Mouse (Mus musculus) ES-E14 (cell line): Measurements from ENCODE around the gene Zdhhc22. TPM values are rescaled to one million over a fixed set of nuclear protein-coding genes. Genes with fewer than 3 reads are reported as not detected.

Experiments
- DNase-seq: peaks from one replicate; pipeline ENCODE4 v3.0.0-alpha.2; 2013; ENCODE audit warnings: low read depth, low spot score
- H3K27ac ChIP-seq: 2 replicates; pipeline ENCODE4 v1.5.1; 2012; ENCODE audit warnings: low read depth, mild to moderate bottlenecking, low read length, moderate library complexity, mixed read lengths; ENCODE audit not compliant: poor library complexity, insufficient read depth, severe bottlenecking
- H3K36me3 ChIP-seq: 2 replicates; pipeline ENCODE4 v1.6.1; 2012; ENCODE audit warnings: mild to moderate bottlenecking, low read length, moderate library complexity, mixed read lengths; ENCODE audit not compliant: control insufficient read depth, poor library complexity, insufficient read depth, severe bottlenecking
- H3K4me1 ChIP-seq, 2 experiments: fragments of 150-350 bp in 1 of 2; sonication (generic) in 1 of 2; 2 replicates each; pipeline ENCODE4 v1.6.1; 2012; ENCODE audit warnings: low read length in 2 of 2, mild to moderate bottlenecking in 1 of 2, mixed read lengths in 1 of 2; ENCODE audit not compliant: control insufficient read depth in 2 of 2, insufficient read depth in 2 of 2, poor library complexity in 1 of 2
- H3K4me3 ChIP-seq, 2 experiments: fragments of 150-350 bp in 1 of 2; sonication (generic) in 1 of 2; 2 replicates each; pipeline ENCODE4 v1.5.1; 2012; ENCODE audit warnings: low read length in 2 of 2, low read depth in 1 of 2, mild to moderate bottlenecking in 1 of 2, mixed read lengths in 1 of 2; ENCODE audit not compliant: insufficient read depth in 1 of 2, poor library complexity in 1 of 2, severe bottlenecking in 1 of 2
- H3K9ac ChIP-seq: 2 replicates; pipeline ENCODE4 v1.6.1; 2012; ENCODE audit warnings: low read depth, mild to moderate bottlenecking, low read length, mixed read lengths; ENCODE audit not compliant: poor library complexity, insufficient read depth, severe bottlenecking
- H3K9me3 ChIP-seq: fragments of 150-350 bp; sonication (generic); 2 replicates; pipeline ENCODE4 v1.6.1; 2012; ENCODE audit warnings: low read depth, mild to moderate bottlenecking, low read length; ENCODE audit not compliant: control insufficient read depth, insufficient read depth
- CHD2 ChIP-seq: IDR thresholded peaks from 2 replicates; pipeline ENCODE4 v1.6.1; 2014; ENCODE audit warnings: mild to moderate bottlenecking, low read depth, low read length, inconsistent platforms
- HCFC1 ChIP-seq: IDR thresholded peaks from 2 replicates; pipeline ENCODE4 v1.6.1; 2012; ENCODE audit warnings: low read length, inconsistent platforms, borderline replicate concordance; ENCODE audit not compliant: insufficient read depth
- MAFK ChIP-seq: IDR thresholded peaks from 2 replicates; pipeline ENCODE4 v1.6.1; 2014; ENCODE audit warnings: mild to moderate bottlenecking, low read depth, low read length, inconsistent platforms; ENCODE audit not compliant: insufficient read depth
- ZC3H11A ChIP-seq: IDR thresholded peaks from 2 replicates; pipeline ENCODE4 v1.6.1; 2012; ENCODE audit warnings: low read depth, mild to moderate bottlenecking, inconsistent platforms, low read length, borderline replicate concordance
- ZNF384 ChIP-seq: IDR thresholded peaks from 2 replicates; pipeline ENCODE4 v1.6.1; 2012; ENCODE audit warnings: low read depth, low read length, inconsistent platforms
- in situ Hi-C, 2 experiments: fragments of 600-800 bp; cut with MboI; formaldehyde crosslinking; loops; one replicate each; pipeline ENCODE4 v1.15.1; 2025; ENCODE audit warnings: low sequenced_read_pairs in 2 of 2, inconsistent platforms in 1 of 2; ENCODE audit not compliant: unreplicated experiment in 2 of 2
- total RNA-seq: library from RNA; depleted of rRNA; stranded (reverse); fragments of 300-350 nt; gene quantifications from 2 replicates; pipeline ENCODE4 v1.2.3, GENCODE M21; 2012

Zdhhc22 gene
- total RNA-seq, 1 experiment, result not detected

GRCm38 (mm10) chr12:86941734-86942486 is 48.3 kb downstream of the Zdhhc22 start:
- in situ Hi-C loops, result no loop called here
- Histone ChIP-seq H3K9me3 (no peaks in the 10 kb centered on the region), H3K4me3 (no peak overlapping the region), H3K9ac (no peak overlapping the region), H3K4me1 (peaks cover 9 to 21% of the 10 kb centered on the region in 2 experiments), H3K36me3 (no peaks in the 10 kb centered on the region), H3K27ac (peak overlapping the region; percentile 6; the same call in 1 of the 2 replicates)
- DNase-seq, result peak; percentile 29
- TF ChIP-seq ZC3H11A, result no peak
- TF ChIP-seq HCFC1, result no peak
- no peak for TF ChIP-seq MAFK
- no peak for TF ChIP-seq CHD2
- no peak for TF ChIP-seq ZNF384

GRCm38 (mm10) chr12:86941173-86941572 is 49.1 kb downstream of the Zdhhc22 start:
- H3K9ac ChIP-seq, result no peak overlapping the region
- TF ChIP-seq ZC3H11A (no peak), ZNF384 (no peak), CHD2 (no peak), MAFK (no peak), HCFC1 (no peak)
- peaks cover 9 to 21% of the 10 kb centered on the region in 2 experiments for H3K4me1 ChIP-seq
- in situ Hi-C loops, result no loop called here
- no peaks in the 10 kb centered on the region for H3K9me3 ChIP-seq
- no peak overlapping the region for H3K4me3 ChIP-seq
- no peak overlapping the region for H3K27ac ChIP-seq
- no peaks in the 10 kb centered on the region for H3K36me3 ChIP-seq
- DNase-seq, result no peak

DNA sequence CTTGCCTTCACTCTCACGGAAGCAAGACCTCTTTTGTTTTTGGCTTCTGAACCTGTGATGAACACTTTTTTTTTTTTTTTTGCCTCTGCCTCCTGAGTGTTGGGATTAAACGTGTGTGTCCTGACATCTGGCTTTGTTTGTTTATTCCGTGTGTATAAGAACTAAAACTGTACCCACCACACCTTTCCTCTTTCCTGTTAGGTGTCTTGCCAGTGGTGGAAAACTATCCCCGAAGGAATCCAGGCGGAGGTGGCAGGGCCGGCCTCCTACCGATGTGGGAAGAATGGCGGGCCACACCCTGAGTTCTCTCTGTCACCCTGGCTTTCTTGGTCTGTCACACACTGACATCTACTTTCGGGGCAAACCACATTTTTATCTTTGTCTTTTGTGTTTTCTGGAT is 51.7 kb downstream of the Zdhhc22 start:
- Histone ChIP-seq H3K36me3 (no peaks in the 10 kb centered on the region), H3K4me1 (peaks cover 9 to 25% of the 10 kb centered on the region in 2 experiments), H3K9ac (no peak overlapping the region), H3K4me3 (no peak overlapping the region), H3K9me3 (no peaks in the 10 kb centered on the region), H3K27ac (no peak overlapping the region)
- in situ Hi-C loops, result loop anchor here in 1 of 2 experiments (10.0 kb wide), 1 partner anchor 144 kb away; no protein-coding TSS in a partner anchor
- DNase-seq, result no peak
- TF ChIP-seq MAFK (no peak), ZNF384 (0 out of 2 replicates have a peak, but pooled peaks have one; percentile 25)

DNA sequence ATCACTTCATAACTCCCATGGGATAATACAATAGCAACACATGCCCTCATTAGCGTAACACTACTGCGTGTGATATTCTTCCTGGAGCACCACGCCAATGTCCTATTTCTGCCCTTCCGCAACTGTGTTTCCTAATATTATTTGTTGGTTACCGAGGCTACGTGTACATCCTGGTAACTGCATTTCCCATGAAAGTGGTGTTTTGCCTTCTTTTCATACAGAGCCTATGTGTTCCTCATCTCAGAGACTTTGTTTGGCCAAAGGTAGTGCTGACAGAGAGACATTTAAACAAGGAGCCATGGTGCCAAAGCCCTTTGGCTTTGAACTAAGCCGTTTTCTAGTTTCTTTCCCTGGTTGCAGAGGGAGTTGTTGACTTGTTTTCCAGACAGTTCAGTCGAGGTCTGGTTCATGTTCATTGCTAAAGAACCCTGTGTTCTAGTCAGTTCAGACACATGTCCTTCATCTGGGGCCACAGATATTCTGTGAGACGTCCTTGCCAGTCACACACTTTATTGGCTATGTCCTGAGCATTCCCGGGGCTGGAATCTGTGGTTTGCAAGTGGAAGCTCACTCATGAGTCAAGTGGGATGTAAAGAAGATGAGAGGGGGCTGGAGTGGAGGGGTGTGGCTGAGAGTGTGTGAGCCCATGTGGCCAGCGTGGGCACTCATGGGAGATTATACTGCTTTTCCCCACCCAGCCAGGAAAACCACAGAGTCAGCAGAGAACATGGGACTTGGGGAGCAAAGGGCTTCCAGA is 53.5 kb downstream of the Zdhhc22 start:
- no peak overlapping the region for H3K9ac ChIP-seq
- H3K9me3 ChIP-seq, result no peaks in the 10 kb centered on the region
- no peak for DNase-seq
- in situ Hi-C loops, result loop anchor here in 1 of 2 experiments (10.0 kb wide), 1 partner anchor 142 kb away; no protein-coding TSS in a partner anchor
- H3K36me3 ChIP-seq, result no peaks in the 10 kb centered on the region
- peaks cover 15 to 20% of the 10 kb centered on the region in 2 experiments for H3K4me1 ChIP-seq
- TF ChIP-seq CHD2, result no peak
- TF ChIP-seq ZNF384, result no peak
- no peak for TF ChIP-seq MAFK
- TF ChIP-seq ZC3H11A, result no peak
- no peak for TF ChIP-seq HCFC1
- no peak overlapping the region for H3K27ac ChIP-seq
- no peak overlapping the region for H3K4me3 ChIP-seq
